Mouse (Mus musculus) CH12.LX (cell line): ENCODE data around the gene Micu2.

ENCODE experiments used
- CTCF ChIP-seq, 2 experiments: IDR thresholded peaks in 1 of 2; conservative IDR thresholded peaks in 1 of 2; 2 replicates each; pipeline ENCODE4 v1.5.1; 2011 to 2012; ENCODE audit warnings: low read depth in 2 of 2, low read length in 2 of 2, improper control_type of control experiment in 1 of 2, inconsistent platforms in 1 of 2, mild to moderate bottlenecking in 1 of 2, moderate library complexity in 1 of 2
- EP300 ChIP-seq: IDR thresholded peaks from 2 replicates; pipeline ENCODE4 v1.6.1; 2011; ENCODE audit warnings: low read length, improper control_type of control experiment
- JUND ChIP-seq: conservative IDR thresholded peaks from 2 replicates; pipeline ENCODE4 v1.6.1; 2011; ENCODE audit warnings: low read depth, low read length, improper control_type of control experiment
- NELFE ChIP-seq: IDR thresholded peaks from 2 replicates; pipeline ENCODE4 v1.6.1; 2011; ENCODE audit warnings: low read depth, low read length, improper control_type of control experiment
- POLR2A ChIP-seq: IDR thresholded peaks from 2 replicates; pipeline ENCODE4 v1.6.1; 2011; ENCODE audit warnings: low read depth, mild to moderate bottlenecking, improper control_type of control experiment, low read length
- ZNF384 ChIP-seq: IDR thresholded peaks from 2 replicates; pipeline ENCODE4 v1.6.1; 2012; ENCODE audit warnings: low read depth, low read length, improper control_type of control experiment, inconsistent platforms

DNA sequence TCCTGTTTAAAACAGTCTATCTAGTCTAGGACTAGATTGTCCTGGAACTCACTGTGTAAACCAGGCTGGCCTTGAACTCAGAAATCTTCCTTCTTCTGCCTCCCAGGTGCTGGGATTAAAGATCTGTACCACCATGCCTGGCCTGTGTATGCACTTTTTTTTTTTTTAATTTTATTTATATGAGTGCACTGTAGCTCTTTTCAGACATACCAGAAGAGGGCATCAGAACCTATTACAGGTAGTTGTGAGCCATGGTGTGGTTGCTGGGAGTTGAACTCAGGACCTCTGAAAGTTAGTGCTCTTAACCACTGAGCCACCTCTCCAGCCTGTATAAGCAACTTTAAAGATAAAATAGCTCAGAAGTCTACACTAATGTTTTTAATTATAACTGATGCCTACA lies 118.0 kb downstream of the Micu2 start:
- peak in 1 of 2 experiments; percentile 25; a peak in 1 of 4 replicates for TF ChIP-seq CTCF (conservative IDR thresholded peaks at IDR 0.05 in 1 of 2, IDR thresholded peaks at IDR 0.05 in 1 of 2; ENCODE audit: low read depth in 2 of 2, low read length in 2 of 2)
- peak; percentile 75 for TF ChIP-seq ZNF384
- no peak for TF ChIP-seq POLR2A
- no peak for TF ChIP-seq JUND
- no peak for TF ChIP-seq NELFE
- no peak for TF ChIP-seq EP300
